Mouse (Mus musculus) spleen, embryonic (tissue): ENCODE measurements around the gene Unc13b.

Experiments
- CTCF ChIA-PET: fragments of 350-600 bp; sonication (Branson Sonifier 250); formaldehyde crosslinking; loops from one replicate; lab custom pipeline; 2022; lab: Charles Lee

The Unc13b gene

GRCm38 (mm10) chr4:43058753-43059654, at the start of gene Unc13b:
Gene Unc13b (plus strand): TSS chr4:43058953.
- CTCF ChIA-PET = interaction anchor here (0.7 kb wide), 1 partner anchor 97 kb away, joined by 3 read pairs; no protein-coding TSS in a partner anchor

- CTCF ChIA-PET = interaction anchor here (0.7 to 1.1 kb wide), 2 partner anchors 15 to 1935 kb away, joined by 3 to 5 read pairs; partner anchors contain the start of gene Pigo
These were observed 48.4 kb upstream of the Unc13b start, which contains the start of gene Fancg for GRCm38 (mm10) chr4:43010161-43011038. Gene Fancg (minus strand): TSS chr4:43010506.

DNA sequence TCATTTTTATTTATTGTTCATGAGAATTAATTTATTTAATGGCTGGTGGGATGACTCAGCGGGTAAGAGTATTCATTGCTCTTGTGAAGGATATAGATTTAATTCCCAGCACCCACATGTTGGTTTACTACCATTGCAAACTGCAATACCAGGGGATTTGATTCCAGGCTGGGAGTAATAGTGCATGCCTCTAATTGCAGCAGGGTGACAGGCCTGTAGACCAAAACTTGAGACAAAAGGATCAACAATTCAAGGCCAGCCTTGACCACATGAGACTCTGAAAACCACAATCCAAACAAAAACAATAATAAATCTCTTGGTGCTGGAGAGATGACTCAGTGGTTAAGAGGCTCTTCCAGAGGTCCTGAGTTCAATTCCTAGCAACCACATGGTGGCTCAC, 46.7 kb upstream of the Unc13b start:
- CTCF ChIA-PET = no interaction called here

GRCm38 (mm10) chr4:43018156-43018555, 40.6 kb upstream of the Unc13b start:
- CTCF ChIA-PET = no interaction called here

DNA sequence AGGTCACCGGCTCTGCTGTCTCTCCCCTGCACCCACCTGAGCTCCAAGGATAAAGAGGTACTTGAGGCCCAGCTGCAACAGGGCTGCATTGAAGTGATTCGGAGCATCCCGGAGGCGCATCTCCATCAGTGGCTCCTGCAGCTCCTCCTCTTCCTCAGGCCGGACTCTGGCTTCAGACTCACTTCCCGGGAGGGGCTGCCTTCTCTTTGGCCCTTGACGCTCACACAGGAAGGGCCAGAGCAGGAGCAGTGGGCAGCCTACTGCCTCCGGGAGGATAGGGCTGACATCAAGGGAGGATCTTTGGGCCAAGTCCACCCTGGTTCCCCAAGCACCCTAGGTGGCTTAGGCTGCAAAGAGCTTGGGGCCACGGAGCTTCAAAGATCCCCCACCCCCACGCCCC, 39.6 kb upstream of the Unc13b start:
- CTCF ChIA-PET = no interaction called here

GRCm38 (mm10) chr4:43019641-43020465, 38.9 kb upstream of the Unc13b start:
- CTCF ChIA-PET = interaction anchor here (0.6 kb wide), 1 partner anchor 142 kb away, joined by 6 read pairs; no protein-coding TSS in a partner anchor

GRCm38 (mm10) chr4:43020876-43021275, 37.9 kb upstream of the Unc13b start:
- CTCF ChIA-PET = interaction anchor here (0.7 kb wide), 1 partner anchor 22 kb away, joined by 4 read pairs; no protein-coding TSS in a partner anchor

DNA sequence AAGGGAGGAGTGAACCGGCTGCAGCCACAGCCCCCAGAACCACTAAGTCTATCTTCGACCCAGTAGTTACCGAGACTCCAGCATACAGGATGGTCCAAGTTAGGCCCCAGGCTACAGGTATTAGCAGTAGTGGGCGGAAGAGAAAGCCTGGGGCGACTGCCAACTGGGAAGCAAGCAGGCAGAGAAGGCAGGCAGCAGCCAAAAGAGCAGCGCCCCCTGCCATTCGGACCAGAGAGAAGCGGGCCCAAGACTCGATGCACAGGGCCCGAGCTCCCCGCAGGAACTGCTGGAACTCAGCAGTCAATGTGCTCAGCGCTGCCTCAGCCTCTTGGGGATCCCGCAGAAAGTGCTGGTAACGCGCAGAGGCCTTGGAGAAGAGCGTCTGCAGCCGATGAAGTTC, 37.4 kb upstream of the Unc13b start:
- CTCF ChIA-PET = interaction anchor here (0.7 kb wide), 1 partner anchor 23 kb away, joined by 4 read pairs; no protein-coding TSS in a partner anchor

GRCm38 (mm10) chr4:43024673-43025072, 34.1 kb upstream of the Unc13b start:
- CTCF ChIA-PET = interaction anchor here (0.7 to 1.2 kb wide), 2 partner anchors 15 to 16 kb away, joined by 3 read pairs; partner anchors contain the start of gene Fancg

- CTCF ChIA-PET = interaction anchor here (1.2 kb wide), 1 partner anchor 16 kb away, joined by 3 read pairs; the partner anchor contains the start of gene Fancg
These were observed 33.4 kb upstream of the Unc13b start, which contains the start of gene Pigo for GRCm38 (mm10) chr4:43025084-43025960. Gene Pigo (minus strand): TSS chr4:43025819.

- CTCF ChIA-PET = no interaction called here
These were observed 29.6 kb upstream of the Unc13b start for GRCm38 (mm10) chr4:43029121-43029520.

DNA sequence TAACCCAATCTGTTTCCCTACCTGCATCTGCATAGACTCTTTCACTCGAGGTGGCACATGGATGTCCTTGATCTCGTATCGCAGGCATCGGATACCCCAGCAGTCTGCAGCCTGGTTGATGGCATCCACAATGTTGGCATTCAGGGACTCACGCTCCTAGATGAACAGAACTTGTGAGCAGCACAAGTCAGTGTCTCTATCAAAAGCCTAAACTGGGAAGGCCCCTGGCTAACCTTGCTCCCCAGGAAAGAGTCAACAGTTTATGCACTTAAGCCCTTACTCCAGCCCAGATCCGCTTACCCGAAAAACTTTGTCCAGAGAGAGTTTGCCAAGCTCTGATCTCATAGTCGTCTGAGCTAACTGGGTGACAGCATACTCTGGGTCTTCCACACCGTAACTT, 29.0 kb upstream of the Unc13b start:
- CTCF ChIA-PET = interaction anchor here (0.7 kb wide), 1 partner anchor 11 kb away, joined by 3 read pairs; no protein-coding TSS in a partner anchor

GRCm38 (mm10) chr4:43030352-43030751, 28.4 kb upstream of the Unc13b start:
- CTCF ChIA-PET = interaction anchor here (0.7 kb wide), 1 partner anchor 10 kb away, joined by 3 read pairs; no protein-coding TSS in a partner anchor

DNA sequence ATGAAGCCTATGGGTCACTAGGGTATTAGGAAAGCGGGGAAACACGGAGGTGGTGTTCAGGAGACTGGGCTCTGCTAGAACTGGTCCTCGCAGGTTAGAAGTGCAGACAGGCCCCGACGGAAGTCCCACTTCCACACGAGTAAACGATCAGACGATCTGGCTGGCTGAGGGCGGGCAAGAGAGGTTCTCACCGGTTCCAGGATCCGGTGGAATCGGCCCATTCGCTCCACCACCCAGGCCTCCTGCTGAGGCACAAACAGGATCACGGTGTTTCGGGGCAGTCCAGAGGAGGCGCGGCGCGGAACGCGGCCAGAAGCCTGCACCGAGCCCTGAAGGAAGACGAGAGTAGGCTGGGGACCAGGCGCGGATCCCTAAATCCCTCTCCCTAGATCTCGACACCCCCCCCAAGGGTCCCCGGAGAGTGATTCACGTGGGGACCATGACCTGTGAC, 27.9 kb upstream of the Unc13b start:
- CTCF ChIA-PET = interaction anchor here (1.8 kb wide), 1 partner anchor 9 kb away, joined by 8 read pairs; no protein-coding TSS in a partner anchor

- CTCF ChIA-PET = interaction anchor here (0.7 to 1.8 kb wide), 3 partner anchors 9 to 424 kb away, joined by 5 to 8 read pairs (median 6); no protein-coding TSS in a partner anchor
These were observed 27.3 kb upstream of the Unc13b start, which contains the start of gene Stoml2 for GRCm38 (mm10) chr4:43031237-43031995. Gene Stoml2 (minus strand): TSS chr4:43031710.

DNA sequence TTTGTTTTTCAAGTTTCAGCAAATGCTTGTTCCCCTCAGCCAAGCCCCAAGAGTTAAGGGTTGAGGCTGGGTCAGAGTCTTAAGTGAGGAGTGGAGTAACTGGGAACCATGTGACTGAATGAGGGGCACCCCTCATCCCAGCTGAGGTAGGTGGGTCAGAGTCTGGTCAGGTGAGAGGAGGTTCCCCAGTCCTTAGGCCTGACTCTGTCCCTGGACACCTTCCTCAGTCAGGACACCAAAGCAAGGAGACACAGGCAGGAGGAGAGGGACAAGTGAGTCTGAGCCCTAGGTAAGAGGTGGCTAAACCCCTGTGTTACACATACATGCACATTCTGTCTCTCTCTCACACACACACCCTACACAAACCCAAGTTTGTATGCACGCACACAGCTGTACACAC, 26.3 kb upstream of the Unc13b start:
- CTCF ChIA-PET = interaction anchor here (0.7 to 1.8 kb wide), 2 partner anchors 8 to 423 kb away, joined by 5 to 8 read pairs; no protein-coding TSS in a partner anchor

DNA sequence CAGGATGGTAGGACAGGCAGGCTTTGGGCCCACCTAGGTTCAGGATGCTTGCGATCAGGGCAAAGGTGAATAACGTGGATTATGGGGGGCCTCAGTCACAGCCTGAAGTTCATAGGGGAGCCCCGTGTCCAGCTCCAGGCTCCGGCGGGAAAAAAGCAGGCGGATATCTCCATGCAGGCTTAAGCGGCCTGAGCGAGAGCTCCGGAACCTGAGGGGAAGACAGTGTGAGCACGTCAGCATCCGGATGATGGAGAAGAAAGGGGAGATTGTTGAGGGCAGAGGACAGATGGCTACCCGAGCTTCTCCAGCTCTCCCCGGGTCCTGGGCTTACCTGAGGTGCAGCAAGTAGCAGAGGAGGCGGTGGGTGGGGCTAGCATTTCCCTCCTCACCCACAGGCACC, 25.3 kb upstream of the Unc13b start:
- CTCF ChIA-PET = no interaction called here

DNA sequence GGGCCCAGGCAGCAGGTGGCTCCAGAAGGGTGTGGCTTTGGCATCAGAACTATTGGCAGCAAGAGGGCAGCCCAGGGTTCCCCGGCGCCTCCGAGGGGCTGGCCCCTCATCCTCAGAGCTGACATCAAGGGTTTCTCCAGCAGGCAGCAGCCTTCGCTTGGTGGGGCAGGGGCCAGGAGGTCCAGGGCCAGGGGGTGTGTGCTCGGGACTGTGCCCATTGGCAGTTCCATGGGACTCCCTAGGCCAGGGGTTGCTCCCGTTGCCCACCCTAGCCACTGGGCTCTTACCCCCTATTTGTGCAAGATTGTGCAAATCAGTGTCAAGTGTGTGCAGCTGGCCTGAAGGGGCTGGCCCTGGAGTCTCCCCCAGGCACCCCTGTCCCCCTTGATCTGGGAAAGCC, 22.9 kb upstream of the Unc13b start:
- CTCF ChIA-PET = no interaction called here
